In genomic region chr13:29716550-29716949, GRCm38 (mm10) we compare ENCODE assay signal across 11 mouse cellular contexts.
"Had no signal": no experiment of that assay in that cellular context is flagged by ENCODE, and none has a peak within 500 bp of the region (broad histone marks: within the 10 kb centered on the region; RNA-seq: fewer than 3 reads in every experiment).

No protein-coding gene starts in this region.

- H3K36me3 ChIP-seq: liver, embryonic 13.5 days; lung, embryonic 15.5 days; midbrain, embryonic 15.5 days; neural tube, embryonic 12.5 days had no signal

- H3K4me3 ChIP-seq: liver, embryonic 13.5 days; lung, embryonic 15.5 days; midbrain, embryonic 15.5 days; neural tube, embryonic 12.5 days had no signal

- ATAC-seq: liver, postnatal 0 days; midbrain, embryonic 15.5 days had no signal

- H3K27ac ChIP-seq: kidney, postnatal 0 days; liver, embryonic 13.5 days; lung, embryonic 15.5 days; midbrain, embryonic 15.5 days; neural tube, embryonic 12.5 days; stomach, postnatal 0 days had no signal

- H3K4me1 ChIP-seq: liver, embryonic 13.5 days; midbrain, embryonic 15.5 days had no signal

- H3K9me3 ChIP-seq: liver, embryonic 13.5 days; lung, embryonic 15.5 days; midbrain, embryonic 15.5 days; neural tube, embryonic 12.5 days had no signal

- H3K27me3 ChIP-seq: liver, embryonic 13.5 days; lung, embryonic 15.5 days; midbrain, embryonic 15.5 days; neural tube, embryonic 12.5 days had no signal

- H3K9ac ChIP-seq: liver, embryonic 13.5 days; liver, postnatal 0 days; lung, embryonic 15.5 days; midbrain, embryonic 15.5 days; neural tube, embryonic 12.5 days had no signal

- H3K4me2 ChIP-seq: liver, embryonic 13.5 days; lung, embryonic 15.5 days; midbrain, embryonic 15.5 days; neural tube, embryonic 12.5 days had no signal

- DNase-seq: kidney, adult 9 months; liver; liver, embryonic 13.5 days; liver, postnatal 0 days; lung, postnatal 36 days; thymus, postnatal 4 days had no signal
